Mouse (Mus musculus) myocyte (in vitro differentiated cells): ENCODE data around the gene Ntrk3.

ENCODE experiments used
- CEBPB ChIP-seq: IDR thresholded peaks from 2 replicates; pipeline ENCODE4 v1.6.1; 2011; ENCODE audit warnings: mild to moderate bottlenecking, moderate library complexity; ENCODE audit not compliant: poor library complexity, insufficient read depth, severe bottlenecking
- MAX ChIP-seq: IDR thresholded peaks from one replicate; pipeline ENCODE4 v1.6.1; 2011; ENCODE audit warnings: low read depth, mild to moderate bottlenecking, control low read depth
- POLR2AphosphoS2 ChIP-seq: IDR thresholded peaks from one replicate; pipeline ENCODE4 v1.6.1; 2011; ENCODE audit warnings: low read depth, control low read depth; ENCODE audit not compliant: insufficient read length
- TCF12 ChIP-seq: IDR thresholded peaks from one replicate; pipeline ENCODE4 v1.6.1; 2011; ENCODE audit warnings: mild to moderate bottlenecking, control low read depth; ENCODE audit not compliant: poor library complexity, insufficient read depth, severe bottlenecking

- TF ChIP-seq MAX (no peak), CEBPB (no peak), TCF12 (no peak), POLR2AphosphoS2 (no peak)
Measured at GRCm38 (mm10) chr7:78576706-78577461, 160.9 kb downstream of the Ntrk3 start.
